10 mouse cellular contexts compared by ENCODE assay signal in the genomic region with DNA sequence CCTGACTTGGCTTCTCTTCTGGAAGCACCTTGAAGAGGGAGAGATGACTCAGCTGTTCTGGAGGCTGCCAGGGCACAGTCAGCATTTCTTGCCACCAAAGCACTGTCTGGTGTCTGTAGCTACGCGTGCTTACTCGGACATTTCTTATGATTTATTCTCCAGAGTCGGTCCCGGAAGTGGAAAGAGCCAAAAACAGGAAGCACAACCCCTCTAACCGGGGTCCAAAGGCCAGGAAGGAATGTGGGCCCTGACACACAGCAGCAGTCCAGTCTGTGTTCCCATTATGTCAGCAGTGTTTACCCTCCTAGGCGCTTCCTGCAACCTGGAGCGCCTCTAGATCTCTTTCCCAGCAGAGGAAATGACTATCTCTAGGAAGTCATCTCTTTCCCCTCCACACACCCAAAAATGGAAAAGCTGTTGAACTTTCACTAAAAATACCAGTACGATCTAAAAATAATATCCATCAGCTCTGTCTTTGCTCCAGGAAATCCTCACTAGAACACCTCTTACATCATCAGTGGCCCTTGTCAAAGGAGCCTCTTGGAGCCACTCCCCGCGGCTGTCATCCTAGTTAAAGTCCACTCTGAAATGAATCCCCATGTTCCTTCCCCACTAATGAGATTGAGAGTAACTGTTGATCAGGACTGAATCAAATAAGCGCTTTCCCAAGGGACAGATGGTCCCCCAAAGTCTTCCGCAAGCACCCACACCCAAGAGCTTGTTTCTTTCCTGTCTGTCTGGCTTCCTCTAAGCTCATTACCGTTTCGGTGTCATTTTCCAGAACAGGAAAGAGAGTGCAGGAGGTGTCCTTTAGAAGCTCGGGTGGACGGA.
A peak's percentile ranks its signal among the peaks of the same experiment; 100 is the strongest.
DNase-seq lines count a peak whose midpoint lies in the region; ATAC-seq and TF ChIP-seq lines count a peak whose summit lies in the region.
"Had no signal": no experiment of that assay in that cellular context is flagged by ENCODE, and none has a peak within 500 bp of the region (broad histone marks: within the 10 kb centered on the region; RNA-seq: fewer than 3 reads in every experiment).

No protein-coding gene starts in this region.

- TF ChIP-seq POLR2A in kidney, adult 2 months (IDR thresholded peaks at IDR 0.05; ENCODE audit: low read depth, low read length) = no peak

- WGBS in kidney, adult 2 months = 47% methylated on average over 17 of the region's 17 CpGs
- WGBS in lung, embryonic 16.5 days = 33% methylated on average over 17 of the region's 17 CpGs

- 0 out of 2 replicates have a peak overlapping the region, but pooled peaks have one; percentile 0 for H3K4me2 ChIP-seq in lung, embryonic 16.5 days (ENCODE audit: low read depth, low read length)

- no peaks in the 10 kb centered on the region for H3K36me3 ChIP-seq in kidney, adult 2 months (ENCODE audit: control insufficient read depth, insufficient read depth, low read length)
- H3K36me3 ChIP-seq in lung, embryonic 16.5 days (ENCODE audit: control insufficient read depth, insufficient read depth, low read length) = no peaks in the 10 kb centered on the region

- H3K4me3 ChIP-seq in kidney, adult 2 months (ENCODE audit: insufficient read depth, low read depth, low read length) = no peak overlapping the region
- H3K4me3 ChIP-seq in lung, embryonic 16.5 days (ENCODE audit: low read length) = no peak overlapping the region
- H3K4me3 ChIP-seq: megakaryocyte, embryonic 14.5 days had no signal

- peak overlapping the region; percentile 66 for H3K27ac ChIP-seq in kidney, adult 2 months (ENCODE audit: insufficient read depth, low read depth, low read length)
- H3K27ac ChIP-seq in lung, embryonic 16.5 days (ENCODE audit: low read length) = peak overlapping the region; percentile 41

- peaks cover 2% of the 10 kb centered on the region; the same call in 1 of the 2 replicates for H3K4me1 ChIP-seq in kidney, adult 2 months (ENCODE audit: control insufficient read depth, insufficient read depth, low read length)
- peaks cover 7% of the 10 kb centered on the region; the same call in 1 of the 2 replicates for H3K4me1 ChIP-seq in lung, embryonic 16.5 days (replicated peaks; ENCODE audit: control insufficient read depth, insufficient read depth, low read length)

- no peak for TF ChIP-seq CTCF in kidney, adult 2 months (conservative IDR thresholded peaks at IDR 0.05; ENCODE audit: insufficient read depth, insufficient read length, low read depth, low read length)

- peak; percentile 16 for DNase-seq in adrenal gland, postnatal 25 days
- DNase-seq in heart, adult 11 months = peak; percentile 99
- DNase-seq in kidney, adult 2 months = peak; percentile 87
- DNase-seq in spleen, adult 12 weeks (ENCODE audit: low spot score) = no peak
- no peak for DNase-seq in right cerebral cortex, adult 18-20 months
- DNase-seq in ovary, adult 18-20 months (ENCODE audit: low spot score) = no peak
- no peak for DNase-seq in layer of hippocampus, postnatal 14 days (ENCODE audit: low spot score in 2 of 2)
- DNase-seq: forebrain, postnatal 0 days had no signal

- H3K9me3 ChIP-seq in lung, embryonic 16.5 days (ENCODE audit: control insufficient read depth, low read length) = no peaks in the 10 kb centered on the region; the same call in 1 of the 2 replicates

- peak; percentile 77 for ATAC-seq in lung, embryonic 16.5 days (ENCODE audit: low read depth)
- ATAC-seq: forebrain, postnatal 0 days had no signal

- H3K9ac ChIP-seq in lung, embryonic 16.5 days (ENCODE audit: low read length) = no peak overlapping the region
- H3K9ac ChIP-seq: forebrain, postnatal 0 days had no signal

- no peaks in the 10 kb centered on the region for H3K27me3 ChIP-seq in kidney, adult 2 months (replicated peaks; ENCODE audit: control insufficient read depth, insufficient read depth, low read length)
- no peaks in the 10 kb centered on the region for H3K27me3 ChIP-seq in lung, embryonic 16.5 days (ENCODE audit: control insufficient read depth, insufficient read depth, low read depth, low read length)
- H3K27me3 ChIP-seq: megakaryocyte, embryonic 14.5 days had no signal

Comparison
In these comparisons a context has a peak if more than half of its experiments do, and no peak if none do; other contexts are left out.
1. DNase-seq: peak in adrenal gland, postnatal 25 days (single experiment), heart, adult 11 months (single experiment) and kidney, adult 2 months (single experiment); none in spleen, adult 12 weeks (single experiment), right cerebral cortex, adult 18-20 months (single experiment), ovary, adult 18-20 months (single experiment) and layer of hippocampus, postnatal 14 days (0 of 2).